Mouse (Mus musculus) layer of hippocampus, postnatal 14 days (tissue): Measurements from ENCODE around the gene Lca5. TPM values are rescaled to one million over a fixed set of nuclear protein-coding genes. Genes with fewer than 3 reads are reported as not detected.

ENCODE experiments used
- DNase-seq, 2 experiments: peaks; one replicate each; pipeline ENCODE4 v3.0.0; 2021 to 2022; ENCODE audit warnings: low spot score in 2 of 2, mixed read lengths in 1 of 2
- long read RNA-seq, 2 experiments: library from polyadenylated mRNA; stranded (forward); transcript quantifications; one replicate each; pipeline ENCODE4 v2.0.0; 2021
- total RNA-seq, 2 experiments: library from RNA; stranded (reverse); gene quantifications; 2 replicates each; pipeline ENCODE4 v1.2.3; 2021

Gene Lca5
- 10 to 100 TPM in 1 of 2 experiments, 1 to 10 TPM in 1; 9.7 to 14.5 TPM for total RNA-seq
- long read RNA-seq, experiment 1, partial matches to known transcripts, result 0 of 6 reads
- long read RNA-seq, experiment 1, other reads (novel, unspliced or antisense), result 6 of 6 reads
- long read RNA-seq, experiment 2, partial matches to known transcripts, result 0 of 3 reads
- long read RNA-seq, experiment 2, other reads (novel, unspliced or antisense), result 3 of 3 reads

- peak; percentile 94 to 97 for DNase-seq
Observed at GRCm38 (mm10) chr9:83440392-83441357, at the start of gene Lca5. TSS of gene Lca5 (minus strand) at chr9:83441127.

DNA sequence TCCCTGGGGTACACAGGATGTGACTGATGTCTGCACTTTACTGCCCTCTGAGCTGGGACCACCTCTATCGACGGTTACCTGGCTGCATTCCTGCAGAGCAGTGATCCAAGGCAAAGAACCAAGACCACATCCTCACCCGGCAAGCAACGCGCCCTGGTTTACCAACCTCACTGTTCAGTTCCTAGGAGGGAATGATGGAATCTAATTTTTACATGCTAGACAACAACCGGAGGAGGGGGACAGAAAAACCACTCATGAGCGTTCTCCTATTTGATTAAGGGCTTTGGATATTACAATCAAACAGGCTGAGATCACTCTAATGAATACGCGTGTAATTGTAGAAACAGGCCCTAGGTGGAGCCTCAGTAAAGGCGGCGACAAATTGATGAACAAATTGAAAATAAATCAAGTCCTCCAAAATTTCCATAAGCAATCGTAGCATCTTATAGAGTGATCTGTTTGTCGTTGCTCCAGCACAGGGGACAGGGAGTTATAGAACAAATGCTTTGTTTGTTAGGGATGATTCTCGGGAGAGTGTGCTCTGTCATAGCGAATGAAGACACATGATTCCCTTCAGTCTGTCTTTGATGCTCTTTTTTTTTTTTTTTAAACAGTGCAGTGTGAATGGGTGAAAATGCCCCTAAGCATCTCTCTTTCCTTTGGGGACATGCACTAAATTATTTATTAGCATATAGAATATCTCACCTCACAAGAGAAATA, 47.7 kb upstream of the Lca5 start:
- peak; percentile 50 to 74 for DNase-seq

- peak; percentile 30 to 50 for DNase-seq
Observed at GRCm38 (mm10) chr9:83487771-83488470, 47.0 kb upstream of the Lca5 start.

GRCm38 (mm10) chr9:83485966-83486365, 45.0 kb upstream of the Lca5 start:
- no peak for DNase-seq

DNA sequence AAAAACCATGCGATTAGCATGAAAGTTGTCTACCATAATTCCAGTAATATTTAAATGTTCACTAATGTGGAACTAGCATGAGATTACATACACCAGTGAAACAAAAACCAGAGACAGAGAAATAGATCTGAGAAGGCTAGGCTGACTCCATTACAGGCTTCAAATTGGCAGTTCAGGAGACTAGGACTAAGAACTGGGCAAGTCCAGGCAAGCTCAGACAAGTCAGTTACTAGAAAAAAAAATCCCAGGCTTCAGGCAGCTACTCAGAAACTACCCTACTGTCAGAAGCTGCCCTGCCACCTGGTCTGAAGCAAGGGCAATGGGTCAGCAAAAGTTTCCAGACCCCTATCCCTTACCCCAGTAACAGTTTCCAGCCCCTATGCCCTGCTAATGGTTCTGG, 44.4 kb upstream of the Lca5 start:
- no peak for DNase-seq

DNA sequence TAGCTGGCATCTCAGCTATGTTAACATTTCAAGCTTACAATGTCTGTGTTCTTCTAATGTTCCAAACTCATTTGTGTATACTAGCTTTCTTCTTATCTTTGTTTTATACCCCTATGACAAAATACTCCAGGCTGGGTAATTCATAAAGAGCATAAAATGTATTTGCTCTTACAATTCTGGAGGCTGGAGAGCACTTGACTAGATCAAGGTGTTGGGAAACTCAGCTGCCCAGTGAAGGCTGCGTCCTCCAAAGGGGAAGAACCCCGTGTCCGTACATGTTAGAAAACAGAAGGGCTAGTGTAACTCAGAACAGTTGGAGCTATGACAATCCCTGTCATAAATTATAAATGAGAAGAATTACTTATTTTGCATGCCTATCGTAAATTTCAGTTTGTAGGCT, 42.5 kb upstream of the Lca5 start:
- no peak for DNase-seq

GRCm38 (mm10) chr9:83482176-83482949, 41.4 kb upstream of the Lca5 start:
- no peak for DNase-seq

DNA sequence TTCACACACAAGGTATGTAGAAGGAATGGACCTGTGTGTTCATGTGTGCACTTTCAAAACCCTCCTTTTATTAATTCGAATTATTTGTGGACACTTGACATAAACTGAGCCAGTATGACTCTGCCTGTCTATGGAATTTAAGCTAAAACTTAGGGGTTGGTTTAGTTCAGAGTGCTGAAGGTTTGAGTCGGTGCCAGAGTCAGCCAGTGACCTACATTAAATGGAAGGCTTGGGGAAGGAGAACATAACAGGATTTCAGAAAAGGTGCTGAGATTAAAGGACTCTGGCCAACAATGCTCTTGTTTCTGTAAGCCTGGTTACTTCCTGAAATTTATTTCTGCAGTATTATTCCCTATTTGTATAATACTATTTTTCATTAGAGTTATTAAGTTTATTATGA, 28.9 kb upstream of the Lca5 start:
- no peak for DNase-seq

DNA sequence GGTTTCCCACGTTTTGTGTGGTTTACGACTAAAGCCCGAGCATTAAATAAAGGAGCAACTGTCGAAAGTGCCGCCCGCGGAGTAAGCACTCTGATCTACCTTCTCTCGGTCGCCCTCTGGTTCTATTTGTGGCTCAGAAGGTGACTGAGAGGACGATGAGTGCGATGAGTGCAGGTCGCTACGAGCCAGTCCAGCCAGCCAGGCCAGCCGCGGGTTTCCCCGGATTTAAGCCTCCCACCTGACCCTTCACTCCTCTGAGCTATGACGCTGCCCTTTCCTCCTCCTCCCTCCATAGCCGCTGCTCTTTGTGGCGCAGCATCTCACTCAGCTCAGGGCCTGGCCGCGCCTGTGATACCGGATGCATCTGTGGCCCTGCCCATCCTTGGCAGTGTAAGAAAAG, 6.8 kb upstream of the Lca5 start:
- DNase-seq, result peak; percentile 33 to 47

GRCm38 (mm10) chr9:83447176-83447575, 6.2 kb upstream of the Lca5 start:
- DNase-seq, result no peak

DNA sequence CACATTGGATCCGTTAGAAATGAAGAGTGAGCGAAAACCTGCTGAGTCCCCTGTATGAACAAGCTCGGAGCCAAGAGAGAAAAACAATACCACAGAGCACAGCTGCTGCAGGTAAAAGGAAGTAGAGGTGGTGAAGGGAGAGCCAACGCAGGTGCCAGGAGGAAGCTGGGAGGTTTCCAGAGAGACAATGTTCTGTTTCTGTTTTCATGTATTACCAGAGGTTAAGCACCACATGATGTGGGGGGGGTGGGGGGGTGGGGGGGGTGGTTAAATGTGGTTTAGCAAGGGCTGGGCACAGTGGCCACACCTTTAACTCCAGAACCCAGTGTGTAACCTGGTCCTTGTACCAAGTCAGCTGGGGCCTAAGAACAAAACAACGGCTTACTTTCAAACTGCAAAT, 3.3 kb downstream of the Lca5 start:
- no peak for DNase-seq

GRCm38 (mm10) chr9:83434489-83434888, 6.4 kb downstream of the Lca5 start:
- DNase-seq, result no peak

DNA sequence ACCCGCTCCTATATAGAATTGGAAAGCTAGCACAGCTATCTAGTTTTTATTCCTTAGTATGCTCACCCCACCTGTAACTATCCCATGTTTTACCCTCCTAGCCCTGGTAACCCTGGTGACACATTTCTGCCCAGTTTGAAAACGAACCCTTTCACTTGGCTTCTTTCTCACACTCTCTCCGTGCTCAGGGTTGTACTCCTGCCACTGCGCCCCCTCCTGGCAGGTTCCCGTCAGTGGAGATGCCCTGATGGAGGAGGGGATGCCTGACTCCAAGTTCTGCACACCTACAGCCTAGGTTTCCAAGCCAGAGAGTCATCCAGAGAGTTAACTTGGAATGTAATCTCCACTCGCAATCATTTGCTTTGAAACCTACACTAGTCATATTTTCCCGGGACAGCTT, 7.3 kb downstream of the Lca5 start:
- no peak for DNase-seq

DNA sequence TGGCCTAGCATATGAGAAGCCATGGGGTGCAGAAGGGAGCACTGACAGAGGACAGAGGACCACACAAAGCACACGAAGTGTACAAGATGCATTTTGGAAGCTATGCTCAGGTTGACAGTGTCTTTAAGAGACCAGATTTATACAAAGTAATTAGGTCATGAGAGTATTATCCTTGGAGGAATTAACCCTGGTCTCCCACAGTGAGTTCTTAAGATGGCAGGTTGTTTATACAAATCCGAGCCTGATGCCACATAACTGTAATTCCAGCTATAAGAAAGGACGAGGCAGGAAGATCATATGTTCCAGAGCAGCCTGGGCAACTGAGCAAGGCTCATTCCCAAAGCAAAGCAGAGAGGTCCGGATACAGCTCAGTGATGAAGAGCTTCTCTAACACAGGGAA, 13.0 kb downstream of the Lca5 start:
- DNase-seq, result no peak

DNA sequence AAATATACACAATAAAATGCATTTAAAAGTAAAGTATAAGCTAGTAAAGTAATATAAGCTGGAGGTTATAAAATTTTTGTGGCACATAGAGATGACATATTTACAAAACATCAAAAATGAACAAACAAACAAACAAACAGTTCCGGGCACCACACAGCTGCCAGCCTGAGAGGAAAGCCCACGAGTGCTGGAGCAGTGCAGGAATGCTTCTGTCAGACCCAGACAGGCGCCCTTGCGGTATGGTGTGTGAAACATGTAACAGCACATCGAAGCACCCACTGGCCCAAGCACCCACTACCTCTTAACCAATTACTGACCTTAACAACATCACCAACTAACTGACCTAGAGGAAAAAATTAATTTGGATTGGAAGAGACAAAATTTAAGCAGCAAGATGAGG, 22.0 kb downstream of the Lca5 start:
- DNase-seq, result no peak

DNA sequence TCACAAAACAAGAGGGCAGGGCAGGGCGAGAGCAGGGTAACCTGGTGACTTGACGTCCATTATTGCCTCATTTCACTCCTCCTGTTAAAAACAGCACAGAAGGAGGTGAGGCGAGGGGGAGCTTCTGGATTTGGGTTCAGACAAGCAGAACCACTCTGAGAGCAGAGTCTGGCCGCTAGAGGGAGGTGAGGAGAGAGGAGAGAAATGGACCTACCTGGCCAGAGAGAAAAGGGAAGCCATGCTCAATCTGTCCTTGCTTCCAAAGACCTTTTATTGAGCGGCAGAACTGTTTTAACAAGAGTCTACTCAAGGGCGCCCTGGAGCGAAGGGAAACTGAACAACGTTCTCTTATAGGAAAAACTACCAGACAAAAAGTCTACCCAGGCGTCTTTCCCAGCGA, 27.9 kb downstream of the Lca5 start:
- no peak for DNase-seq

GRCm38 (mm10) chr9:83405150-83405549, 35.8 kb downstream of the Lca5 start:
- no peak for DNase-seq

- DNase-seq, result no peak
Observed at GRCm38 (mm10) chr9:83400783-83401182, 40.1 kb downstream of the Lca5 start.

DNA sequence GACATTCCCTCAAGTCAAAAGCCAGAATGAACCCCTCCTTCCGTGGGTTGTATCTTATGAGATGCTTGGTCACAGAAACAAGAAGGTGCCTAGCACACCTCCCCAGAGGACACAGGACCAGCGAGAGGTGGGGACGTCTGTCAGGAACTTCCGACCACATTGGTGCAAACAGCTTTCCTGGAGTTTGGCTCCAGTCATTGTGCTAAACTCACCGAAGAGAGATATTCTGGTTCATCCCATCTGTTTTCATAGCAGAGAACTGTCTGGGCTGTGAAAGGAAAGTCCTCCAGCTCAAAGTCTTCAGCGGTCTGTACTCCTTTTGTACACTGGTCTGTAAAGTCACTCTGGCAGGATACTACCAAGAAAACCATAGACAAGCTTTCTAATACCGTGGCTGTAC, 41.5 kb downstream of the Lca5 start:
- no peak for DNase-seq

DNA sequence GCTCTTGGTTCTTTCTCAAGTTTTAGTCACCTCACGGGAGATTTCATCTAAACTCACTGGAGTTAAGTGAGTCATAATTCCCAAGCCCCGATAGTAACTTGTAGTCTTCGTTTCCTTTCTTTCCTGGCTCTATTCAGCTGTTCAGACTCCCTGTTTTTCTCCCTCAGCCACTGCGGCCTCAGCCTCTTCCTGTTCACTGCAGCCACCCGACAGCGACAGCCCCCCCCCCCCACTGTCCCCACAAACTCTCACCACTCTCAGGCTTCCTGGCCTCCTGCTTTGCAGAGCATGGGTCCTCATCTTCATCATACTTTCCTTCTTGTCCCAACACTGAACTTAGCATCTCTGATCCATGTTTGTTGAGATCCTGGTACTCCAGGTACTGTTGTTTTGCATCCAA, 42.7 kb downstream of the Lca5 start:
- DNase-seq, result no peak

DNA sequence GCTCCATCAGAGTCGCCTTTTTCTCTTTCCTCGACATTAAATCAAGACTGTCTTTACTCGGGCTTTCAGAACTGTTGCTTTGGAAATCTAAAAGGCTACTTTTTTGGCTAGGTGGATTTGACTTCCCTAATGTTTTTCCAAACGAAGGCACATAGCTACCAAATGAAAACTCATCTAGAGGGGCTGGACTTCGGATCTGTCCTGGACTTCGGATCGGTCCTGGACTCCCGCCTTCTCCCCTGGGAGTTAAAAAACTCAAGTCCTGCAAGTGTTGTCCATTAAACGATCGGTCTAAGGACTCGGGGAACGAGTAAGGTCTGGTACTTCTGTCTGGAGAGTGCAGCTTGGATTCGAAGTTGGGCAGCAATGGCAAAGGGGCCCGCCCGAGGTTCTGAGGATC, 45.5 kb downstream of the Lca5 start:
- no peak for DNase-seq
